Mouse (Mus musculus) lung, postnatal 0 days (tissue): ENCODE data around the gene Fgf11.

Experiments
- CTCF ChIP-seq: IDR thresholded peaks from 2 replicates; pipeline ENCODE4 v1.5.1; 2016; ENCODE audit warnings: antibody characterized with exemption, mild to moderate bottlenecking
- EP300 ChIP-seq: IDR thresholded peaks from 2 replicates; pipeline ENCODE4 v1.6.1; 2016; ENCODE audit warnings: antibody characterized with exemption, mild to moderate bottlenecking, control low read depth

GRCm38 (mm10) chr11:69822080-69822479, 20.4 kb upstream of the Fgf11 start, which contains the start of gene Spem1:
- TF ChIP-seq CTCF = no peak
- TF ChIP-seq EP300 = no peak
